Mouse (Mus musculus) lung, postnatal 0 days (tissue): ENCODE results near the gene Zfp566. TPM values are rescaled to one million over a fixed set of nuclear protein-coding genes. Genes with fewer than 3 reads are reported as not detected.

Experiments
- ATAC-seq: fragments of 200-750 bp; cut with Nextera tagmentation; 2 replicates; pipeline ENCODE4 v1.8.0; 2017; ENCODE audit warnings: moderate library complexity
- DNase-seq: peaks from one replicate; pipeline ENCODE4 v3.0.0-alpha.2; 2016; ENCODE audit warnings: low spot score
- H3K27ac ChIP-seq: fragments of 300-500 bp; sonication (generic); 2 replicates; pipeline ENCODE4 v1.5.1; 2014; ENCODE audit warnings: antibody characterized with exemption, mild to moderate bottlenecking, low read length, mixed read lengths
- H3K27me3 ChIP-seq: fragments of 300-500 bp; sonication (generic); replicated peaks from 2 replicates; pipeline ENCODE4 v1.6.1; 2014; ENCODE audit warnings: low read length, mixed read lengths; ENCODE audit not compliant: insufficient read depth
- H3K36me3 ChIP-seq: fragments of 300-500 bp; sonication (generic); 2 replicates; pipeline ENCODE4 v1.6.1; 2014; ENCODE audit warnings: low read length, mixed read lengths; ENCODE audit not compliant: insufficient read depth
- H3K4me1 ChIP-seq: fragments of 300-500 bp; sonication (generic); 2 replicates; pipeline ENCODE4 v1.6.1; 2014; ENCODE audit warnings: antibody characterized with exemption, low read depth, low read length, mixed read lengths; ENCODE audit not compliant: insufficient read depth
- H3K4me2 ChIP-seq: fragments of 300-500 bp; sonication (generic); replicated peaks from 2 replicates; pipeline ENCODE4 v1.6.1; 2014; ENCODE audit warnings: low read depth, mild to moderate bottlenecking, low read length, moderate library complexity, mixed read lengths
- H3K4me3 ChIP-seq: fragments of 300-500 bp; sonication (generic); 2 replicates; pipeline ENCODE4 v1.5.1; 2014; ENCODE audit warnings: low read depth, low read length
- H3K9ac ChIP-seq: fragments of 300-500 bp; sonication (generic); replicated peaks from 2 replicates; pipeline ENCODE4 v1.6.1; 2014; ENCODE audit warnings: low read depth, mild to moderate bottlenecking
- H3K9me3 ChIP-seq: fragments of 300-500 bp; sonication (generic); 2 replicates; pipeline ENCODE4 v1.6.1; 2016; ENCODE audit warnings: low read length, mixed read lengths
- CTCF ChIP-seq: IDR thresholded peaks from 2 replicates; pipeline ENCODE4 v1.5.1; 2016; ENCODE audit warnings: antibody characterized with exemption, mild to moderate bottlenecking
- EP300 ChIP-seq: IDR thresholded peaks from 2 replicates; pipeline ENCODE4 v1.6.1; 2016; ENCODE audit warnings: antibody characterized with exemption, mild to moderate bottlenecking, control low read depth
- WGBS: fragments of 180-500 bp; shearing (Covaris S2); extraction: QIAGEN DNeasy Blood & Tissue Kit; methylation state at CpG from one replicate; pipeline ENCODE4 v1.1.7; 2014; 5-methylcytosine and 5-hydroxymethylcytosine counted together
- polyA plus RNA-seq: library from polyadenylated mRNA; unstranded; fragments of >200 nt; fragmentation: Nextera tagmentation; extraction: Ambion mirVana; gene quantifications from 2 replicates; pipeline ENCODE4 v1.2.1, GENCODE M21; 2015

The Zfp566 gene
- polyA plus RNA-seq, 1 experiment from 2014 or later: 4.8 TPM

DNA sequence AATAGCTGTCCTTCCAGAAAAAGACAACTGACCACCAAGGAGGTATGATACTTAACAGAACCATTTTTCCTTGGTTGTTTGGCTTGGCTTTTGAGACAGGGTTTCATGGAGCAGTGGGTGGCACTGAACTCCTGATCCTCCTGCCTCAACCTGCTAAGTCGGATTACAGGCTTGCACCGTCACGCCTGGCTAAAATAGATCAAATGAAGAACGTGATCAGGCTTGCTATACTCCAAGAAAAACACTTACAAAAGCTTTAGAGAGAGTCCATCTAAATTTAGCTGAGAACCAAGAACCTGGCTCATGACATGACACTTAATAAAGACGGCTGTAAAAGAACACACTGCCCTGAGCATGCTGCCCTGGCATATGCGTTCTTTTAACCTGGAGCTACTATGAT is 30.0 kb downstream of the Zfp566 start:
- H3K9ac ChIP-seq: no peak overlapping the region

DNA sequence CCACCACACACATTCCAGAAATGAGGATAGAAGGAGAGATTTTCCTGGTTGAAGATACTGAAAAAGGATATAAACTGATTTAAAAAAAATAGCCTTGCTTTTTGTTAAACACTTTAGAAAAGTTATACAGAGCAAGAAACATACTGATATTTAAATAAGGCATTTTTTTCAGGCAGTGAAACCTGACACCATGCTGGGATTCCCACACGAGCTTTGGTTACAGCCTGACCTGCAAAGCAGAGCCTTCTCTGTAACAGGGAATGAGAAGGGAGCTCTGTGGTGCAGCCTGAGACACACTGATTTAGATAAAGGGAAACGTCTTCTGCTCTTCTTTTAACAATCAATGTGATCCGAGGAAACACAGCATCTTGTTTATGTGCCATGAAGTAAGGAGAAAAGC is 36.7 kb downstream of the Zfp566 start:
- Histone ChIP-seq H3K36me3 (peaks cover 6% of the 10 kb centered on the region; the same call in 1 of the 2 replicates), H3K9me3 (no peaks in the 10 kb centered on the region), H3K4me3 (no peak overlapping the region), H3K27me3 (no peaks in the 10 kb centered on the region), H3K9ac (no peak overlapping the region), H3K4me2 (no peak overlapping the region), H3K4me1 (no peaks in the 10 kb centered on the region), H3K27ac (no peak overlapping the region)
- 5% methylated on average over 3 of the region's 3 CpGs for WGBS
- ATAC-seq (no peak), DNase-seq (no peak)
- TF ChIP-seq CTCF (no peak), EP300 (no peak)

More for the DNA sequence above, 30.0 kb downstream of the Zfp566 start:
- H3K36me3 ChIP-seq: peaks cover 12% of the 10 kb centered on the region
- TF ChIP-seq EP300 (no peak), CTCF (no peak)
- DNase-seq (no peak), ATAC-seq (no peak)
- H3K27me3 ChIP-seq: no peaks in the 10 kb centered on the region
- no peak overlapping the region for H3K4me2 ChIP-seq
- no peak overlapping the region for H3K27ac ChIP-seq
- H3K4me1 ChIP-seq: no peaks in the 10 kb centered on the region
- H3K4me3 ChIP-seq: no peak overlapping the region
- H3K9me3 ChIP-seq: no peaks in the 10 kb centered on the region
- 84% methylated on average over 6 of the region's 6 CpGs for WGBS

DNA sequence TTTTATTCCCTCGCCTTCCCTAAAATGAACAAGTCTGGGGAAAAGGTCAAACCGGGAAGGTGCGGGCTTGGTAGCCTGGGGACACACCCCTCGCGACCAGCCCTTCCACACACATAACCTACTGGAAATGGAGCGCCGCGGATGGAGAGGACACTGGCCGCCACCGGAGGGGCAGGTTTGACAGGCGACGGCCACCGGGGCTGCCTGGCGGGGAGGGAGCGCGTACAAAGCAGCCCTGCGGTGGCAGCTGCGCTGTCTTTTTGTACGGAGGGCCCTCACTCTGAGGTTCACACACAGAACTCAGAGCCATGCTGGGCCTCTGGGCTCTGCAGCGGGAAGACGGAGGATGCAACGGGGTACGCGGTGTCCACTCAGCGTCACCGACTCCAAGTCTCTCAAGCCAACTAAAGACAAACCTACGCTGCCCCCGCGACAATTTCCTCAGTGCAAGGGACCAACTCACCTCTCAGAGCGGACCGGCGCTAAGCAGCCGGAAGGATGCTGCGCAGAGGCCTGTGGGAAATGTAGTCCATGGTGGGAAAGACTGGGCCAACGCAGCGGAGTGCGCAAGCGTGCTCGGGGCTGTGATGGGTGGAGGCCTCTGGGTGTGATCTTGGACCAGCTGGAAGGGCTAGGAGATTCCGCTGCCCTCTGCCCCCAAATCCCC is 39.3 kb downstream of the Zfp566 start, which contains the start of gene Zfp14:
TSS of gene Zfp14 (minus strand) at position 499 of the 667 bp plus-strand sequence.
- Histone ChIP-seq H3K4me3 (peak within 1 kb of the TSS; percentile 61), H3K27ac (peak within 1 kb of the TSS; percentile 11; the same call in 1 of the 2 replicates), H3K9ac (peak within 1 kb of the TSS; percentile 36; the same call in 1 of the 2 replicates), H3K36me3 (no peaks in the 10 kb centered on the region), H3K9me3 (no peaks in the 10 kb centered on the region), H3K27me3 (no peaks in the 10 kb centered on the region), H3K4me2 (peak within 1 kb of the TSS; percentile 89), H3K4me1 (no peaks in the 10 kb centered on the region)
- 0% methylated on average over 38 of the region's 40 CpGs for WGBS
- TF ChIP-seq EP300 (no peak), CTCF (0 out of 2 replicates have a peak, but pooled peaks have one; percentile 1)
- peak; percentile 99 for ATAC-seq
- DNase-seq: peak; percentile 89

DNA sequence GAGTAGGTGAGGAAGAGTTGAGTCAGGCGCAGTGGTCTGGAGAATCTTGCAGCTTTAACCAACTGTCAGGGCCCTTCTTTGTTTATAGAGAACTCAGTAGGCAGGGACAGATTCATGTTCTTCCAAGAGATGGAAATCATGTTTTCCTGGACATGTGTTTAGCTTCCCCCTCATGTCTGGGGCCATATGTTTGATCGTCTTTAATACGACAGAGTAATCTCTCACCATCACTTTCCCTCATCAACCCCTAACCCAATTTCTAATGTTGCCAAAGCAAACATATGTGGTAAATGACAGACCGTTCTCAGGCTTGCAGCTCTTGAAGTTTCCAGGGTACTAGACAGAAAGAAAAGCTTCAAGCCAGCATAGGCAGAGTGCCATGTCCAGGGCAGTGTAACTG is 42.2 kb downstream of the Zfp566 start:
- Histone ChIP-seq H3K4me3 (no peak overlapping the region), H3K4me2 (no peak overlapping the region), H3K27me3 (no peaks in the 10 kb centered on the region), H3K27ac (no peak overlapping the region), H3K9me3 (no peaks in the 10 kb centered on the region), H3K9ac (no peak overlapping the region), H3K36me3 (no peaks in the 10 kb centered on the region), H3K4me1 (no peaks in the 10 kb centered on the region)
- DNase-seq (no peak), ATAC-seq (no peak)
- 68% methylated on average over 4 of the region's 4 CpGs for WGBS
- TF ChIP-seq EP300: no peak
- no peak for TF ChIP-seq CTCF

DNA sequence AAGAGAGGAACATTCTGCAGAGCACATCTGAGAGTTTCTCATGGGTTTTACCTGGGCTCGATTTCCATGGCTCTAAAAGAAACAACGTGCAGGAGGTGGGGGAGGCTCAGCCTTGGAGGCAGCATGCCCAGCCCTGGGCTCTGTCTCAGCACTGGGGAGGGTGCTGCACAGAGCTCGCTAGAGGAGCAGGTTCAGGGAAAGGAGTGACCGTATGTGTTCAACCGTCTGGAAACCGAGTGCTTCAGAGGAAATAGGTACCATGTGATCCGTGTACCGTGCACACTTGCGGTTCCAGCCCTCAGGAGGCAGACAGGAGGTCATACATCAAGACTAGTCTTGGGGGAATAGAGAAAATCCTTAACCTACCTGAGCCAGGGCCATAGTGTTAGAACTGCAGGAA is 46.0 kb downstream of the Zfp566 start:
- no peak overlapping the region for H3K4me3 ChIP-seq
- ATAC-seq (no peak), DNase-seq (no peak)
- H3K9me3 ChIP-seq: no peaks in the 10 kb centered on the region
- no peaks in the 10 kb centered on the region for H3K36me3 ChIP-seq
- H3K4me1 ChIP-seq: no peaks in the 10 kb centered on the region
- no peak overlapping the region for H3K27ac ChIP-seq
- TF ChIP-seq EP300 (no peak), CTCF (no peak)
- WGBS: 46% methylated on average over 9 of the region's 9 CpGs
- no peaks in the 10 kb centered on the region for H3K27me3 ChIP-seq
- H3K9ac ChIP-seq: no peak overlapping the region
- H3K4me2 ChIP-seq: no peak overlapping the region

DNA sequence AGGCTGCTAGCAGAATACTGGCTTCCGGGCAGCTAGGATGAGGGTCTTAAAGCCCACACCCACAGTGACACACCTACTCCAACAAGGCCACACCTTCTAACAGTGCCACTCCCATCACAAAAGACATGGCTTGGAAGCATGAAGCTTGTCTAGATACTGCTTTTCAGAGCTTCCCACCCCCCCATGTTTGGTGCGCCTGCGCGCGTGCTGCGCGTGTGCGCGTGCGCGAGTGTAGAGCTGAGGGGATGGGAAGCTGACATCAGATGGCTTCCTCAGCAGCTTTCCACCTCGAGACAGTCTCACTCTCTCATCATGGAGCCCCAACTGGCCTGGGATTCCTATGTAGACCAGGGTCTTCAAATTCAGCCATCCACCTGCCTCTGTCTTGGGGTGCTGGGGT is 56.0 kb downstream of the Zfp566 start:
- DNase-seq: no peak
- H3K9ac ChIP-seq: no peak overlapping the region
- TF ChIP-seq EP300 (no peak), CTCF (no peak)
- no peaks in the 10 kb centered on the region for H3K27me3 ChIP-seq
- no peaks in the 10 kb centered on the region for H3K9me3 ChIP-seq
- no peak for ATAC-seq
- H3K4me3 ChIP-seq: no peak overlapping the region
- 92% methylated on average over 12 of the region's 12 CpGs for WGBS
- no peaks in the 10 kb centered on the region for H3K4me1 ChIP-seq
- H3K27ac ChIP-seq: no peak overlapping the region
- H3K4me2 ChIP-seq: no peak overlapping the region
- peaks cover 7% of the 10 kb centered on the region; the same call in 1 of the 2 replicates for H3K36me3 ChIP-seq
